Mouse (Mus musculus): ENCODE results near the gene Hist1h1e. TPM values are rescaled to one million over a fixed set of nuclear protein-coding genes. Genes with fewer than 3 reads are reported as not detected.

Gene Hist1h1e
- polyA plus RNA-seq, 1 experiment from 2014 or later: 9.1 TPM

- TF ChIP-seq EP300 (optimal IDR thresholded peaks at IDR 0.05) (no peak), CTCF (IDR thresholded peaks at IDR 0.05; ENCODE audit: low read depth) (no peak)
- 0 out of 2 replicates have a peak, but pooled peaks cover 2% of the 10 kb centered on the region for H3K4me1 ChIP-seq (replicated peaks; ENCODE audit: control insufficient read depth, insufficient read depth)
- ATAC-seq (ENCODE audit: low FRiP score, low TSS enrichment) (no peak), DNase-seq (ENCODE audit: low spot score) (no peak)
- H3K9ac ChIP-seq (ENCODE audit: low read length): no peak overlapping the region
- no peak overlapping the region for H3K4me3 ChIP-seq (ENCODE audit: low read depth, low read length)
- no peaks in the 10 kb centered on the region for H3K27me3 ChIP-seq (ENCODE audit: control insufficient read depth, insufficient read depth, low read length)
- 0 out of 2 replicates have a peak overlapping the region, but pooled peaks have one; percentile 9 for H3K4me2 ChIP-seq (replicated peaks; ENCODE audit: low read depth)
- H3K27ac ChIP-seq (replicated peaks): peak overlapping the region; percentile 20; the same call in 1 of the 2 replicates
- H3K36me3 ChIP-seq (ENCODE audit: control insufficient read depth, insufficient read depth, low read length): no peaks in the 10 kb centered on the region
- H3K9me3 ChIP-seq (ENCODE audit: control insufficient read depth, low read length): no peaks in the 10 kb centered on the region
These were observed 38.8 kb downstream of the Hist1h1e start for GRCm38 (mm10) chr13:23583387-23584068.

- H3K27ac ChIP-seq (replicated peaks): peak overlapping the region; percentile 65
- H3K4me3 ChIP-seq (ENCODE audit: low read depth, low read length): peak overlapping the region; percentile 46
- WGBS: 13% methylated on average over 6 of the region's 6 CpGs
- ATAC-seq (ENCODE audit: low FRiP score, low TSS enrichment) (no peak), DNase-seq (ENCODE audit: low spot score) (no peak)
- H3K4me1 ChIP-seq (replicated peaks; ENCODE audit: control insufficient read depth, insufficient read depth): 0 out of 2 replicates have a peak, but pooled peaks cover 2% of the 10 kb centered on the region
- peak overlapping the region; percentile 63 for H3K4me2 ChIP-seq (replicated peaks; ENCODE audit: low read depth)
- TF ChIP-seq EP300 (optimal IDR thresholded peaks at IDR 0.05) (no peak), CTCF (IDR thresholded peaks at IDR 0.05; ENCODE audit: low read depth) (no peak)
- H3K36me3 ChIP-seq (ENCODE audit: control insufficient read depth, insufficient read depth, low read length): no peaks in the 10 kb centered on the region
- no peaks in the 10 kb centered on the region for H3K27me3 ChIP-seq (ENCODE audit: control insufficient read depth, insufficient read depth, low read length)
- H3K9ac ChIP-seq (ENCODE audit: low read length): peak overlapping the region; percentile 66
- H3K9me3 ChIP-seq (ENCODE audit: control insufficient read depth, low read length): no peaks in the 10 kb centered on the region
These were observed 39.9 kb downstream of the Hist1h1e start for GRCm38 (mm10) chr13:23582219-23583056.

- no peak for TF ChIP-seq CTCF (IDR thresholded peaks at IDR 0.05; ENCODE audit: low read depth)
- TF ChIP-seq EP300 (optimal IDR thresholded peaks at IDR 0.05): peak; percentile 91
- Histone ChIP-seq H3K27ac (replicated peaks) (peak within 1 kb of the TSS; percentile 65), H3K36me3 (ENCODE audit: control insufficient read depth, insufficient read depth, low read length) (no peaks in the 10 kb centered on the region), H3K9me3 (ENCODE audit: control insufficient read depth, low read length) (no peaks in the 10 kb centered on the region), H3K4me2 (replicated peaks; ENCODE audit: low read depth) (peak within 1 kb of the TSS; percentile 63), H3K4me1 (replicated peaks; ENCODE audit: control insufficient read depth, insufficient read depth) (0 out of 2 replicates have a peak, but pooled peaks cover 2% of the 10 kb centered on the region), H3K9ac (ENCODE audit: low read length) (peak within 1 kb of the TSS; percentile 66), H3K27me3 (ENCODE audit: control insufficient read depth, insufficient read depth, low read length) (no peaks in the 10 kb centered on the region), H3K4me3 (ENCODE audit: low read depth, low read length) (peak within 1 kb of the TSS; percentile 46)
- peak; percentile 93 for DNase-seq (ENCODE audit: low spot score)
- under 1% methylated on average over 43 of the region's 43 CpGs for WGBS
- ATAC-seq (ENCODE audit: low FRiP score, low TSS enrichment): peak; percentile 88
These were observed 40.7 kb downstream of the Hist1h1e start, which contains the start of gene Hist1h4d for GRCm38 (mm10) chr13:23581408-23582218. TSS of gene Hist1h4d (plus strand) at chr13:23581598.

- no peak overlapping the region for H3K9ac ChIP-seq (ENCODE audit: low read length)
- H3K9me3 ChIP-seq (ENCODE audit: control insufficient read depth, low read length): no peaks in the 10 kb centered on the region
- 94% methylated on average over 1 of the region's 1 CpGs for WGBS
- TF ChIP-seq CTCF (IDR thresholded peaks at IDR 0.05; ENCODE audit: low read depth) (no peak), EP300 (optimal IDR thresholded peaks at IDR 0.05) (no peak)
- no peak overlapping the region for H3K4me3 ChIP-seq (ENCODE audit: low read depth, low read length)
- H3K27me3 ChIP-seq (ENCODE audit: control insufficient read depth, insufficient read depth, low read length): no peaks in the 10 kb centered on the region
- H3K4me2 ChIP-seq (replicated peaks; ENCODE audit: low read depth): no peak overlapping the region
- DNase-seq (ENCODE audit: low spot score): no peak
- peaks cover 5% of the 10 kb centered on the region; the same call in 1 of the 2 replicates for H3K4me1 ChIP-seq (replicated peaks; ENCODE audit: control insufficient read depth, insufficient read depth)
- no peak overlapping the region for H3K27ac ChIP-seq (replicated peaks)
- no peaks in the 10 kb centered on the region for H3K36me3 ChIP-seq (ENCODE audit: control insufficient read depth, insufficient read depth, low read length)
- no peak for ATAC-seq (ENCODE audit: low FRiP score, low TSS enrichment)
These were observed 44.5 kb downstream of the Hist1h1e start for GRCm38 (mm10) chr13:23577835-23578234.

GRCm38 (mm10) chr13:23576906-23577639 is 45.3 kb downstream of the Hist1h1e start:
- Histone ChIP-seq H3K4me1 (replicated peaks; ENCODE audit: control insufficient read depth, insufficient read depth) (peaks cover 3% of the 10 kb centered on the region; the same call in 1 of the 2 replicates), H3K27me3 (ENCODE audit: control insufficient read depth, insufficient read depth, low read length) (no peaks in the 10 kb centered on the region), H3K9me3 (ENCODE audit: control insufficient read depth, low read length) (no peaks in the 10 kb centered on the region), H3K36me3 (ENCODE audit: control insufficient read depth, insufficient read depth, low read length) (no peaks in the 10 kb centered on the region), H3K4me2 (replicated peaks; ENCODE audit: low read depth) (peak overlapping the region; percentile 55; the same call in 1 of the 2 replicates), H3K4me3 (ENCODE audit: low read depth, low read length) (peak overlapping the region; percentile 39), H3K9ac (ENCODE audit: low read length) (peak overlapping the region; percentile 58), H3K27ac (replicated peaks) (peak overlapping the region; percentile 49)
- TF ChIP-seq CTCF (IDR thresholded peaks at IDR 0.05; ENCODE audit: low read depth) (no peak), EP300 (optimal IDR thresholded peaks at IDR 0.05) (no peak)
- DNase-seq (ENCODE audit: low spot score): no peak
- no peak for ATAC-seq (ENCODE audit: low FRiP score, low TSS enrichment)
- WGBS: 32% methylated on average over 6 of the region's 6 CpGs

Data from stomach, postnatal 0 days (tissue).